ENCODE assay signal across 18 mouse cellular contexts in the genomic region with DNA sequence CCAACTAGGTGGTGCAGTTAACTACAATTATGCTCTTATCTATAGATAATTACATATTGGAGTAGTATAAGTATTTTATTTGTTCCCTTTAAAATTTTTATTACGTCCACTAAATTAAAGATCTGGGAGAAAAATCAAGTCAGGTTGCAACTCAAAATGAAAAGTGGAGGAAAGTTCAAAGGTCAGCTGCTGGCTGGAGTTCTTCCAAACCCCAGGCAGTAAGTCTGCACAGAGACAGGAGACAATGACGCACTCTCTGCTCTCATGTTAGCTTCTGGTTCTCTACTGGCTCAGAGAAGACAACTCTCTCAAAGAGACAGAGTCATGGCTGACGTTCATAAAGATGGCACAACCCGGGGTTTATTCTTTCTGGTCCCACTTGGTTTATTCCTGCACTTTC.
DNase-seq lines count a peak whose midpoint lies in the region; ATAC-seq and TF ChIP-seq lines count a peak whose summit lies in the region.
"Had no signal": no experiment of that assay in that cellular context is flagged by ENCODE, and none has a peak within 500 bp of the region (broad histone marks: within the 10 kb centered on the region; RNA-seq: fewer than 3 reads in every experiment).

No protein-coding gene starts in this region.

- DNase-seq in gastrocnemius, adult 2 months = no peak
- no peak for DNase-seq in gastrocnemius, postnatal 14 days
- DNase-seq in adrenal gland, postnatal 14 days = peak; percentile 47
- no peak for DNase-seq in liver, embryonic 14.5 days (ENCODE audit: low read depth in 3 of 3, low spot score in 3 of 3)
- no peak for DNase-seq in midbrain, embryonic 11.5 days (ENCODE audit: low spot score, missing footprints)
- no peak for DNase-seq in spleen, postnatal 36 days (ENCODE audit: low spot score in 2 of 2)
- DNase-seq: cerebellum, adult 9-11 months; gastrocnemius, postnatal 10 days; heart, postnatal 10 days; retina, postnatal 1 day; thymus, postnatal 14 days had no signal

- no peak for ATAC-seq in kidney, embryonic 15.5 days (replicated peaks; ENCODE audit: low FRiP score)
- ATAC-seq in liver, embryonic 14.5 days (ENCODE audit: insufficient read depth) = no peak
- no peak for ATAC-seq in midbrain, embryonic 11.5 days (ENCODE audit: low FRiP score)
- ATAC-seq: forebrain, embryonic 15.5 days; intestine, postnatal 0 days had no signal

- H3K4me1 ChIP-seq in kidney, embryonic 15.5 days = peaks cover 42% of the 10 kb centered on the region
- peaks cover 84 to 87% of the 10 kb centered on the region in 2 experiments for H3K4me1 ChIP-seq in liver, embryonic 14.5 days (replicated peaks; ENCODE audit: control insufficient read depth in 2 of 2, insufficient read depth in 2 of 2, low read length in 1 of 2)
- H3K4me1 ChIP-seq in midbrain, embryonic 11.5 days (ENCODE audit: control insufficient read depth, insufficient read depth, low read length) = no peaks in the 10 kb centered on the region; the same call in 1 of the 2 replicates
- H3K4me1 ChIP-seq: forebrain, embryonic 15.5 days had no signal

- no peaks in the 10 kb centered on the region for H3K36me3 ChIP-seq in kidney, embryonic 15.5 days
- H3K36me3 ChIP-seq in liver, embryonic 14.5 days (replicated peaks; ENCODE audit: control insufficient read depth, insufficient read depth, low read depth) = no peaks in the 10 kb centered on the region
- no peaks in the 10 kb centered on the region for H3K36me3 ChIP-seq in midbrain, embryonic 11.5 days (ENCODE audit: control insufficient read depth, insufficient read depth, low read length)
- H3K36me3 ChIP-seq: forebrain, embryonic 15.5 days; limb, embryonic 12.5 days; midbrain, embryonic 10.5 days had no signal

- H3K27me3 ChIP-seq in kidney, embryonic 15.5 days = no peaks in the 10 kb centered on the region
- no peaks in the 10 kb centered on the region for H3K27me3 ChIP-seq in liver, embryonic 14.5 days (ENCODE audit: control insufficient read depth, insufficient read depth, low read length)
- H3K27me3 ChIP-seq in midbrain, embryonic 11.5 days (ENCODE audit: control insufficient read depth, insufficient read depth, low read length) = no peaks in the 10 kb centered on the region
- H3K27me3 ChIP-seq: forebrain, embryonic 15.5 days; limb, embryonic 12.5 days had no signal

- H3K4me2 ChIP-seq in kidney, embryonic 15.5 days = no peak overlapping the region
- no peak overlapping the region for H3K4me2 ChIP-seq in liver, embryonic 14.5 days (ENCODE audit: low read depth)
- H3K4me2 ChIP-seq in midbrain, embryonic 11.5 days = no peak overlapping the region
- H3K4me2 ChIP-seq: forebrain, embryonic 15.5 days; hindbrain, embryonic 14.5 days; limb, embryonic 12.5 days had no signal

- H3K27ac ChIP-seq in gastrocnemius, adult 2 months = 0 out of 2 replicates have a peak overlapping the region, but pooled peaks have one; percentile 12
- H3K27ac ChIP-seq in kidney, embryonic 15.5 days = 0 out of 2 replicates have a peak overlapping the region, but pooled peaks have one; percentile 68
- peak overlapping the region; percentile 97 for H3K27ac ChIP-seq in liver, embryonic 14.5 days
- no peak overlapping the region for H3K27ac ChIP-seq in midbrain, embryonic 11.5 days (ENCODE audit: low read depth, low read length)
- H3K27ac ChIP-seq: forebrain, embryonic 15.5 days; hindbrain, embryonic 14.5 days; midbrain, embryonic 10.5 days; stomach, postnatal 0 days had no signal

- H3K4me3 ChIP-seq in gastrocnemius, adult 2 months = no peak overlapping the region
- H3K4me3 ChIP-seq in kidney, embryonic 15.5 days (replicated peaks) = no peak overlapping the region
- H3K4me3 ChIP-seq in liver, embryonic 14.5 days (ENCODE audit: insufficient read depth in 1 of 2, low read depth in 2 of 2, low read length in 2 of 2) = no peak overlapping the region
- H3K4me3 ChIP-seq in midbrain, embryonic 11.5 days (ENCODE audit: low read depth, low read length) = no peak overlapping the region
- H3K4me3 ChIP-seq: forebrain, embryonic 15.5 days; limb, embryonic 12.5 days; midbrain, embryonic 10.5 days had no signal

- no peak for TF ChIP-seq CTCF in gastrocnemius, adult 2 months (IDR thresholded peaks at IDR 0.05)
- no peak for TF ChIP-seq CTCF in liver, embryonic 14.5 days (IDR thresholded peaks at IDR 0.05; ENCODE audit: low read depth)

- intact Hi-C loops in gastrocnemius, adult 2 months (cut with DNase I) = loop anchor here (5.0 kb wide), 1 partner anchor 69 kb away; no protein-coding TSS in a partner anchor
- intact Hi-C loops in gastrocnemius, postnatal 14 days (cut with DNase I; ENCODE audit: low total_unique reads) = no loop called here

- no peak overlapping the region for H3K9ac ChIP-seq in kidney, embryonic 15.5 days
- peak overlapping the region; percentile 13; the same call in 1 of the 2 replicates for H3K9ac ChIP-seq in liver, embryonic 14.5 days (replicated peaks)
- no peak overlapping the region for H3K9ac ChIP-seq in midbrain, embryonic 11.5 days (ENCODE audit: low read length)
- H3K9ac ChIP-seq: forebrain, embryonic 15.5 days; hindbrain, embryonic 14.5 days; limb, embryonic 12.5 days had no signal

- WGBS in kidney, embryonic 15.5 days = 65% methylated on average over 4 of the region's 4 CpGs
- 85% methylated on average over 4 of the region's 4 CpGs for WGBS in liver, embryonic 14.5 days (ENCODE audit: insufficient replicate concordance)
- 90% methylated on average over 4 of the region's 4 CpGs for WGBS in midbrain, embryonic 11.5 days

- no peaks in the 10 kb centered on the region for H3K9me3 ChIP-seq in kidney, embryonic 15.5 days (replicated peaks)
- no peaks in the 10 kb centered on the region for H3K9me3 ChIP-seq in liver, embryonic 14.5 days (ENCODE audit: control insufficient read depth, low read length)
- no peaks in the 10 kb centered on the region for H3K9me3 ChIP-seq in midbrain, embryonic 11.5 days (ENCODE audit: control insufficient read depth, low read length)
- H3K9me3 ChIP-seq: forebrain, embryonic 15.5 days; limb, embryonic 12.5 days; midbrain, embryonic 10.5 days had no signal

- TF ChIP-seq EP300 in liver, embryonic 14.5 days (IDR thresholded peaks at IDR 0.05; ENCODE audit: low read depth) = no peak
